Mouse (Mus musculus): ENCODE data around the gene Tssk3. TPM values are rescaled to one million over a fixed set of nuclear protein-coding genes. Genes with fewer than 3 reads are reported as not detected.
A peak's percentile ranks its signal among the peaks of the same experiment; 100 is the strongest.

Gene Tssk3
- total and polyA plus RNA-seq, 3 experiments = 0.13 TPM; not detected in 2

DNA sequence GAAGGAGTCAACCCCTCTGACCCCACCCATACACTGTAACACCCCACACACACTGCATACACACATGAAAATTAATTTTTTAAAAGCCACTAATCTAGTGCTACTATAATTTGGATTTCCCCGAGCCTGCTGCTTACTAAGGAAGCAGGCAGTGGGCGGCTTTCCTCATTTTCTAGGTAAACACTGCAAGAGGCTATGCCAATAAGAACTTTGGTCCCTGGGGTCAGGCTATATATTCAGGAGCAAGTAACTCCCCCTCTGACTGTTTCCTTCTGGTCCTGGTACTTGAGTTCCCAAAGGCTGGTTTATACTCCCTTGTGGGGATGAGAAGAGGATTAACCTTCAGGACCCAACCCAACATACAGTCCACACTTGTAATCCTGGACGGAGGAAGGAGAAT, 35.1 kb upstream of the Tssk3 start:
- in situ Hi-C loops (cut with MboI; ENCODE audit: low pct_ligation_motif_present, low pct_unique_long_range_greater_than_20kb, low sequenced_read_pairs) (no loop called here), dilution Hi-C loops (cut with MboI; ENCODE audit: extremely low pct_ligation_motif_present, extremely low pct_unique_long_range_greater_than_20kb, low sequenced_read_pairs) (no loop called here)
- H3K4me1 ChIP-seq (ENCODE audit: control insufficient read depth in 1 of 2, insufficient read depth in 2 of 2) = peaks cover 18 to 40% of the 10 kb centered on the region in 2 experiments; a peak in 3 of 4 replicates
- no peak overlapping the region for H3K9ac ChIP-seq (ENCODE audit: insufficient read depth, low read depth)
- TF ChIP-seq MXI1 (IDR thresholded peaks at IDR 0.05; ENCODE audit: low read depth, low read length) = no peak
- no peak for TF ChIP-seq MAZ (IDR thresholded peaks at IDR 0.05; ENCODE audit: low read depth, low read length)
- peaks cover 73 to 84% of the 10 kb centered on the region in 2 experiments for H3K36me3 ChIP-seq (replicated peaks in 1 of 2; ENCODE audit: control insufficient read depth in 1 of 2, insufficient read depth in 1 of 2, low read length in 1 of 2)
- no peaks in the 10 kb centered on the region for H3K27me3 ChIP-seq (replicated peaks)
- peak overlapping the region; percentile 25 for H3K4me2 ChIP-seq (ENCODE audit: insufficient read depth, low read depth, poor library complexity, severe bottlenecking)
- no peaks in the 10 kb centered on the region for H3K9me3 ChIP-seq (replicated peaks; ENCODE audit: low read length)
- DNase-seq (ENCODE audit: extremely low read depth) = no peak
- H3K4me3 ChIP-seq (replicated peaks in 1 of 3; ENCODE audit: low read depth in 2 of 3, low read length in 2 of 3, poor library complexity in 1 of 3) = no peak overlapping the region
- H3K27ac ChIP-seq (ENCODE audit: insufficient read depth, low read depth) = peak overlapping the region; percentile 73
- H3K79me2 ChIP-seq (replicated peaks; ENCODE audit: control insufficient read depth, extremely low read depth, insufficient read depth, poor library complexity, severe bottlenecking) = peaks cover 20% of the 10 kb centered on the region

GRCm38 (mm10) chr4:129525338-129525737, 34.5 kb upstream of the Tssk3 start:
- in situ Hi-C loops (cut with MboI; ENCODE audit: low pct_ligation_motif_present, low pct_unique_long_range_greater_than_20kb, low sequenced_read_pairs) = no loop called here
- TF ChIP-seq BHLHE40 (IDR thresholded peaks at IDR 0.05; ENCODE audit: low read depth, low read length) (peak; percentile 56), NRF1 (IDR thresholded peaks at IDR 0.05; ENCODE audit: low read depth, low read length) (no peak), MAFK (IDR thresholded peaks at IDR 0.05; ENCODE audit: insufficient replicate concordance, low read length) (peak; percentile 67; the same call in 1 of the 2 replicates), MAZ (IDR thresholded peaks at IDR 0.05; ENCODE audit: low read depth, low read length) (no peak), EP300 (IDR thresholded peaks at IDR 0.05; ENCODE audit: low read length) (peak; percentile 74), SMC3 (IDR thresholded peaks at IDR 0.05; ENCODE audit: low read depth, low read length) (no peak; the same call in none of the 2 replicates), RCOR1 (conservative IDR thresholded peaks at IDR 0.05; ENCODE audit: low read depth, low read length) (no peak), USF1 (IDR thresholded peaks at IDR 0.05; ENCODE audit: low read depth, low read length) (no peak), NELFE (IDR thresholded peaks at IDR 0.05; ENCODE audit: low read depth, low read length) (no peak), JUND (conservative IDR thresholded peaks at IDR 0.05; ENCODE audit: low read depth, low read length) (peak; percentile 49; the same call in 1 of the 2 replicates), TCF12 (IDR thresholded peaks at IDR 0.05; ENCODE audit: low read depth, low read length) (peak; percentile 47; the same call in 1 of the 2 replicates), MEF2A (IDR thresholded peaks at IDR 0.05; ENCODE audit: borderline replicate concordance, low read depth, low read length) (peak; percentile 100), JUN (IDR thresholded peaks at IDR 0.05; ENCODE audit: insufficient read depth, low read depth, low read length) (peak; percentile 86), KAT2A (IDR thresholded peaks at IDR 0.05; ENCODE audit: insufficient replicate concordance, low read length) (no peak), HCFC1 (IDR thresholded peaks at IDR 0.05; ENCODE audit: low read depth, low read length) (no peak), POLR2AphosphoS2 (IDR thresholded peaks at IDR 0.05; ENCODE audit: low read depth, low read length) (no peak), MYC (IDR thresholded peaks at IDR 0.05; ENCODE audit: low read depth, low read length) (peak; percentile 69), IRF4 (IDR thresholded peaks at IDR 0.05; ENCODE audit: low read depth, low read length) (peak; percentile 64; the same call in 1 of the 2 replicates), ETS1 (conservative IDR thresholded peaks at IDR 0.05; ENCODE audit: low read depth, low read length) (peak; percentile 83; the same call in 1 of the 2 replicates), ELF1 (IDR thresholded peaks at IDR 0.05; ENCODE audit: low read depth, low read length) (peak; percentile 82), GABPA (IDR thresholded peaks at IDR 0.05; ENCODE audit: insufficient replicate concordance, low read depth, low read length) (no peak), SIN3A (IDR thresholded peaks at IDR 0.05; ENCODE audit: low read length) (no peak), PAX5 (IDR thresholded peaks at IDR 0.05; ENCODE audit: low read length) (no peak), ZKSCAN1 (IDR thresholded peaks at IDR 0.05; ENCODE audit: borderline replicate concordance, low read depth, low read length) (no peak), MAX (IDR thresholded peaks at IDR 0.05; ENCODE audit: low read length) (peak; percentile 66)
- Histone ChIP-seq H3K27ac (ENCODE audit: insufficient read depth, low read depth) (peak overlapping the region; percentile 76), H3K4me3 (replicated peaks in 1 of 3; ENCODE audit: low read depth in 2 of 3, low read length in 2 of 3, poor library complexity in 1 of 3) (no peak overlapping the region), H3K27me3 (replicated peaks) (no peaks in the 10 kb centered on the region), H3K4me2 (ENCODE audit: insufficient read depth, low read depth, poor library complexity, severe bottlenecking) (peak overlapping the region; percentile 39), H3K9me3 (replicated peaks; ENCODE audit: low read length) (no peaks in the 10 kb centered on the region), H3K4me1 (ENCODE audit: control insufficient read depth in 1 of 2, insufficient read depth in 2 of 2) (peaks cover 18 to 40% of the 10 kb centered on the region in 2 experiments; a peak in 3 of 4 replicates), H3K9ac (ENCODE audit: insufficient read depth, low read depth) (no peak overlapping the region), H3K79me2 (replicated peaks; ENCODE audit: control insufficient read depth, extremely low read depth, insufficient read depth, poor library complexity, severe bottlenecking) (peaks cover 20% of the 10 kb centered on the region), H3K36me3 (replicated peaks in 1 of 2; ENCODE audit: control insufficient read depth in 1 of 2, insufficient read depth in 1 of 2, low read length in 1 of 2) (peaks cover 72 to 84% of the 10 kb centered on the region in 2 experiments)
- peak; percentile 88 for DNase-seq (ENCODE audit: extremely low read depth)
- dilution Hi-C loops (cut with MboI; ENCODE audit: extremely low pct_ligation_motif_present, extremely low pct_unique_long_range_greater_than_20kb, low sequenced_read_pairs) = no loop called here
